ENCODE assay signal across 19 mouse cellular contexts in genomic region chr13:107668509-107668908, GRCm38 (mm10).
"Had no signal": no experiment of that assay in that cellular context is flagged by ENCODE, and none has a peak within 500 bp of the region (broad histone marks: within the 10 kb centered on the region; RNA-seq: fewer than 3 reads in every experiment).

No protein-coding gene starts in this region.

- DNase-seq: kidney, adult 2 months; kidney, postnatal 25 days; layer of hippocampus, adult 9-11 months; liver, embryonic 13.5 days; lung, adult 2 months; lung, postnatal 14 days; lung, postnatal 4 days; midbrain, embryonic 14.5 days; right cerebral cortex, adult 18-20 months; right cerebral cortex, postnatal 14 days; right cerebral cortex, postnatal 4 days; thymus, adult 2 months; thymus, postnatal 14 days; thymus, postnatal 4 days had no signal

- H3K27me3 ChIP-seq: liver, embryonic 13.5 days had no signal

- H3K36me3 ChIP-seq: liver, embryonic 13.5 days had no signal

- H3K9me3 ChIP-seq: liver, embryonic 13.5 days had no signal

- H3K9ac ChIP-seq: liver, embryonic 13.5 days had no signal

- H3K27ac ChIP-seq: kidney, postnatal 0 days; layer of hippocampus, adult 2 months; left cerebral cortex, adult 2 months; liver, embryonic 13.5 days; stomach, postnatal 0 days had no signal

- H3K4me1 ChIP-seq: liver, embryonic 13.5 days had no signal

- H3K4me2 ChIP-seq: liver, embryonic 13.5 days; midbrain, embryonic 11.5 days had no signal

- H3K4me3 ChIP-seq: layer of hippocampus, adult 2 months; left cerebral cortex, adult 2 months; liver, embryonic 13.5 days had no signal
